Mouse (Mus musculus): Measurements from ENCODE around the gene Atp8a1.

Gene Atp8a1

GRCm38 (mm10) chr5:67634339-67634738 lies 212.9 kb downstream of the Atp8a1 start:
- DNase-seq (ENCODE audit: low read depth in 1 of 2, low spot score in 2 of 2), result no peak

GRCm38 (mm10) chr5:67633831-67634268 lies 213.4 kb downstream of the Atp8a1 start:
- DNase-seq (ENCODE audit: low read depth in 1 of 2, low spot score in 2 of 2), result no peak

- DNase-seq (ENCODE audit: low read depth in 1 of 2, low spot score in 2 of 2), result no peak
Measured at GRCm38 (mm10) chr5:67633138-67633782, 214.0 kb downstream of the Atp8a1 start.

- no peak for DNase-seq (ENCODE audit: low read depth in 1 of 2, low spot score in 2 of 2)
Measured at GRCm38 (mm10) chr5:67631261-67631660, 216.0 kb downstream of the Atp8a1 start.

GRCm38 (mm10) chr5:67629861-67630260 lies 217.4 kb downstream of the Atp8a1 start:
- no peak for DNase-seq (ENCODE audit: low read depth in 1 of 2, low spot score in 2 of 2)

- DNase-seq (ENCODE audit: low read depth in 1 of 2, low spot score in 2 of 2), result no peak
Measured at GRCm38 (mm10) chr5:67629440-67629839, 217.8 kb downstream of the Atp8a1 start.

- no peak for DNase-seq (ENCODE audit: low read depth in 1 of 2, low spot score in 2 of 2)
Measured at GRCm38 (mm10) chr5:67628180-67628940, 218.9 kb downstream of the Atp8a1 start.

GRCm38 (mm10) chr5:67621230-67621629 lies 226.0 kb downstream of the Atp8a1 start:
- no peak for DNase-seq (ENCODE audit: low read depth in 1 of 2, low spot score in 2 of 2)

GRCm38 (mm10) chr5:67609520-67609837 lies 237.8 kb downstream of the Atp8a1 start:
- no peak for DNase-seq (ENCODE audit: low read depth in 1 of 2, low spot score in 2 of 2)

- DNase-seq (ENCODE audit: low read depth in 1 of 2, low spot score in 2 of 2), result no peak
Measured at GRCm38 (mm10) chr5:67608674-67609519, 238.3 kb downstream of the Atp8a1 start.

GRCm38 (mm10) chr5:67607804-67608673 lies 239.2 kb downstream of the Atp8a1 start, which contains the start of gene Shisa3:
Gene Shisa3, plus strand, starts transcription at chr5:67607882.
- peak in 1 of 2 experiments; percentile 7 for DNase-seq (ENCODE audit: low read depth in 1 of 2, low spot score in 2 of 2)

GRCm38 (mm10) chr5:67606916-67607803 lies 240.1 kb downstream of the Atp8a1 start:
- no peak for DNase-seq (ENCODE audit: low read depth in 1 of 2, low spot score in 2 of 2)

- no peak for DNase-seq (ENCODE audit: low read depth in 1 of 2, low spot score in 2 of 2)
Measured at GRCm38 (mm10) chr5:67605951-67606350, 241.3 kb downstream of the Atp8a1 start.

GRCm38 (mm10) chr5:67599935-67600334 lies 247.3 kb downstream of the Atp8a1 start:
- DNase-seq (ENCODE audit: low read depth in 1 of 2, low spot score in 2 of 2), result no peak

GRCm38 (mm10) chr5:67595629-67596028 lies 251.6 kb downstream of the Atp8a1 start:
- DNase-seq (ENCODE audit: low read depth in 1 of 2, low spot score in 2 of 2), result no peak

- DNase-seq (ENCODE audit: low read depth in 1 of 2, low spot score in 2 of 2), result no peak
Measured at GRCm38 (mm10) chr5:67595070-67595469, 252.2 kb downstream of the Atp8a1 start.

GRCm38 (mm10) chr5:67579725-67580633 lies 267.3 kb downstream of the Atp8a1 start:
- DNase-seq (ENCODE audit: low read depth in 1 of 2, low spot score in 2 of 2), result no peak

- no peak for DNase-seq (ENCODE audit: low read depth in 1 of 2, low spot score in 2 of 2)
Measured at GRCm38 (mm10) chr5:67575705-67576104, 271.5 kb downstream of the Atp8a1 start.

GRCm38 (mm10) chr5:67574039-67574438 lies 273.2 kb downstream of the Atp8a1 start:
- no peak for DNase-seq (ENCODE audit: low read depth in 1 of 2, low spot score in 2 of 2)
